Mouse (Mus musculus) common myeloid progenitor, adult 5-6 weeks (primary cell): ENCODE measurements at regions not wholly inside any gene's neighbourhood (a gene's known extent, or its start where the extent isn't known, plus 50 kb on each side); places are given as distances from the start of the nearest gene placed in this dataset.

ENCODE experiments used
- ATAC-seq: replicated peaks from 2 replicates; pipeline ENCODE4 v1.8.0; 2016; ENCODE audit warnings: low read depth, mild to moderate bottlenecking, moderate TSS enrichment, inconsistent platforms; ENCODE audit not compliant: poor library complexity, severe bottlenecking

DNA sequence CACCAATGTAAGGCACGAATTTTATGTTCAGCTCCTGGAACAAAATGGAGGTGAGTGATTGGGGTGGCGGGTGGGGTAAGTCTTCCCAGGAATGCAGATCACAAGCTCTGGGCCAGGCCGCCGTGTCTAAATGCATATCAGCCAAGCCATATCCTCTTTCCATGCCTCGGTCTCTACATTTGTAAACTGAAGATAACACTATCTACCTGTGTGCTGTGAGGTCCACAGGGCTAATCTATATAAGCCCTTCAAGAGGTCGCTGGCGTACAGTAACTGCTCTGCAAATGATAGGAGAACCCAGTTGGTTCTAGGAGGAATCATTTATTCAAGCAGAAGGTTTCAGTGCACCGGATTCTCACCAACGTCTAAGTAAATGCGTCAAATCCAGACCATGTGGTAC, 92.4 kb upstream of the Six2 start:
- no peak for ATAC-seq

- no peak for ATAC-seq
Measured at GRCm38 (mm10) chr17:85776876-85777275, 88.8 kb upstream of the Six2 start.

- no peak for ATAC-seq
Measured at GRCm38 (mm10) chr17:85768341-85768740, 80.3 kb upstream of the Six2 start.

GRCm38 (mm10) chr17:85767201-85767862, 79.3 kb upstream of the Six2 start:
- ATAC-seq: no peak

DNA sequence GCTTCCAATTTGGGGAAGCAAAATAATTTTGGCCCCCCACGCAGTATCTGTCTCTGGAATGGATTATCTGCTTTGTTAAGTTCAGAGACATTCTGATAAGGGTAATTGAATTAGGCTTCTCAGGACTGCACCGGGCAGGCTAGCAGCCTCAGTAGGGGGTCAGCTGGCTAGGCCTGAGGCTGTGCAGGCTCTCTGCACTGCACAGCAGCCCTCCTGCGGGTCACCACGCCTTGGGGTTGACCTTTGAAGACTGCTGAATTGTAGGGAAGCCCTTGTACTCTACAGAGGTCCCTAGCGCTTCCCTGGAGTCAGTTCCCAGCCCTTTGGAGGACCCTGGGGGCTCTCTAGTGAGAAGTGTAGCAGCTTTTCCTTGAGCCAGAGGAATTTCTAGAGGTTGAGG, 78.5 kb upstream of the Six2 start:
- no peak for ATAC-seq

DNA sequence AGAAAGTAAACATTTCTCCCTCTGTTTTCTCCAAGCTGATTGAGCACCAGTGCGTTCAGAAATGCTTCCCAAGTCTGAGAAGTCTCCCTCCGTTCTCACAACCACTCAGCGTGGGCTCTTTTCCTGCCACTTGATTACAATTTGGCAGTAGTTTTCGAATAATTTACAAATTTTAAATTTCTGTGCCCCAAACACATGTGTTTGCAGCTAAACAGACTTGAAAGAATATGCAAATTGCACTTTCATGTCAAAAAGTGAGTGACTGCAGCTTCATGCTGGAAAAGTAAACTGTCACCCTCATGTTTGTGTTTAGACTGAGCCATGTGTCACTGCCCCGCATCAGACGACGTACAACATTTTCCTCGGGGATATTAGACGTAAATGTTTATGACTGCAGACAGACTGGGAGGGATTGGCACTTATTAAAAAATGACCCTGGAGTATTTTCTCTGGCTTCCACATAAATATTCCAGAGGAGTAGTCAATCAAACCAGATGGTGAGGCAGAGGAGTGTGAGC, 70.6 kb upstream of the Six2 start:
- no peak for ATAC-seq

- no peak for ATAC-seq
Measured at GRCm38 (mm10) chr17:85757647-85758046, 69.6 kb upstream of the Six2 start.

DNA sequence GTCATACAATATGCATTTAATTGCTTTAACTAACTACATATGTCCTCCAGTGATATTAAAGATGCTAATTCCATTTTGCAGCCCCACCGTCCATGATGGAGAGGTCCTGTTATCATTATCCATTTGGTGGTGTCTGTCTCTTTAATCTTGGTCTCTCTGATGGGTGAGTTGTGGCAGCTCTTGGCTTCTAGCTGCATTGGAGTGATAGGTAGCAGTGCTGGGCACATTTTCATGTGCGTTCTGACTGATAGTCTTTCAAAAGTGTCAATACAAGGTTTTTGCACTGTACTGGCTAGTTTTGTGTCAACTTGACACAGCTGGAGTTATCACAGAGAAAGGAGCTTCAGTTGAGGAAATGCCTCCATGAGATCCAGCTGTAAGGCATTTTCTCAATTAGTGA, 67.5 kb upstream of the Six2 start:
- no peak for ATAC-seq

DNA sequence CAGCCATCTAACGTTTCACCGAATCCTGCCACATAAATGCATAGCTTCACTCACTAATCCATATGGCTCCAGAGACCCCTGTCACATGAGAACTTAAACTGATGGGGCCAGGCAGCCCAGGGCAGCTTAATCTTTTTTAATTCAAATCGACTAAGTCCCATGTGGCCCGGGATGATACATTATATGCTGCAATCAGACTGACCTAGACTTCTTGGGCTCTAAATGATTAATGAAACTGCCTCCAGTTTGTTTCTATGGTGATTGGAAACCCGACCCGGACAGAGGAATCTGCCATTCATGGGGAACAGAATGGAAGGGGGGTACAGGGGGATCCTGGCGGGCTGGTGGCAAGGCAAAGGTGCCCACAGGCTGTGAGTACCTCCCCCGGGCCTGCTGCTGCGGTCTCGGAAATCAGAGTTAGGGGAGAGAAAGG, 60.6 kb upstream of the Six2 start:
- ATAC-seq: no peak

DNA sequence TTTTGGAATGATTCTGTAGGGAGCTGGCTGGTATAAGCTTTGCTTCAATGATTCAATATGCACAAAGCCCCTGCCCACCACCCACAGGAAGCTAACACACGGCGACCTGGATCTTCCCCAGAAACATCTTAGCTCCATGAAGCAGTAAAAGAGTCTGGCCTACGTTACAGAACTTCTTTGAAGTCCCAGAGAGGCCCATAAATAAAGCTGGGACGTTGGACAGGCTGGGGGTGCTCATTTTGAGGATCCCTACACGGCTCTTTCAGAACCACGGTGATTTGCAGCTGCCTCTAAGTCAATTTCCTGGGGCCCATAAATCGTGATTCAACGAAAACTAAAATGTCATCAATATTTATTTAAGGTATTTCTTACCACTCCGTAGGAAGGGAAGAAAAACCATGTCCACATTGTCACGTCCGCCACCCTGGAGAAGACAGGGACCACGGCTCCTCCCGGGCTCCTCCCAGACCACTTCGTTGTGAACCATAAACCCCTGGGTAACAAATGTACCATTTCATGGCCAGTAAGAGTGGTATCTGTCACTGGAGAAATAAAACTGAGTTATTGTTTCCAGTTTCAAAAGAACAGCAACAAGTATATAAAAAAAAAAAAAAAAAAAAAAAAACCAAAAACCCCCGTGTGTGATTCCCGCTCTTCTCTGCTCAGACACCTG, 60.0 kb upstream of the Six2 start:
- ATAC-seq: no peak
